Mouse (Mus musculus): Measurements from ENCODE around the gene Camk1d. TPM values are rescaled to one million over a fixed set of nuclear protein-coding genes. Genes with fewer than 3 reads are reported as not detected.

The Camk1d gene
- polyA plus RNA-seq, 1 experiment from 2014 or later: 2.0 TPM

DNA sequence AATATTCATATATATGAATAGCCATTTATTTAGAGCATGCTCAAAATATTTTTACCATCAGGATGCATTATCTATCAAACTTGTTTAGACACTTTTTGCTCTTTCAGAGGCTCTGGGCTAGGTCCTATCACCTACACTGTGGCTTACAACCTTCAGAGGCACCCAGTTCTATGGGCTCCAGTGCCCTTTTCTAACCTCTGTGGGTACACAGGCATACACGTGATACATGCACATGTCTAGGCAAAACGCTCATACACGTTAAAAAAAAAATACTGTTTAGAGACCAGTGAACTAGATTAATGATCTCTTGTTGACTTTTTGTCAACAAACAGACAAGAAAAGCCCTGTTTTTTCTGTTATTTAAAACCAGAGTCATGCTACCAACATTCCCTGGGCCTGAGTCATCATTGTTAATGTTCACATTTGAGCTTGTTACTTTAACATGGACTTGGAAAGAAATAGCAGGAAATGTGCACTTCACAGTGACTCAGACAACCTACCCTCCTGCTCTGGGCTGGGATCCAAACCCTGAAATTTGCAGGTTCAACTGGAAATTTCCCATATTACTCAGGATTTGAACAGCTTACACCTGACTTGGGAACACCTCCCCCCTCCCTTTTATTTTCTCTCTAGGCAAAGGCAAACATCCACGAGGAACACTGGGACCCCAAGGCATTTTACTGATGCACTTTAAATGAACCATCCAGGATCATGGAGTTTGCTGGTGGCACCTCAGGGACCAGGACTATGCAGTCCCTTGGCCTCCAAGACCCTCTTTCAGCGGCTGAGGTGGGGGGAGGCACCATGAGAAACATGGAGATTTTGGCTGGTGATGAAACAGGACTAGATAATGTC is 427.9 kb downstream of the Camk1d start:
- peak; percentile 55 for ATAC-seq
- no peaks in the 10 kb centered on the region for H3K36me3 ChIP-seq (replicated peaks; ENCODE audit: insufficient read depth, low read length)
- H3K4me3 ChIP-seq (ENCODE audit: low read depth, low read length): no peak overlapping the region
- no peak for DNase-seq
- no peak overlapping the region for H3K9ac ChIP-seq (replicated peaks)
- no peak overlapping the region for H3K4me2 ChIP-seq (ENCODE audit: low read depth, low read length)
- no peak for TF ChIP-seq EP300 (IDR thresholded peaks at IDR 0.05; ENCODE audit: low read depth)
- no peak for TF ChIP-seq CTCF (IDR thresholded peaks at IDR 0.05; ENCODE audit: low read depth)
- H3K27ac ChIP-seq (ENCODE audit: low read depth): no peak overlapping the region; the same call in 1 of the 2 replicates
- WGBS (ENCODE audit: insufficient replicate concordance): 60% methylated on average over 5 of the region's 5 CpGs
- H3K4me1 ChIP-seq (ENCODE audit: insufficient read depth): no peaks in the 10 kb centered on the region
- no peaks in the 10 kb centered on the region for H3K9me3 ChIP-seq (ENCODE audit: low read length)
- no peaks in the 10 kb centered on the region for H3K27me3 ChIP-seq (ENCODE audit: insufficient read depth, low read length)

DNA sequence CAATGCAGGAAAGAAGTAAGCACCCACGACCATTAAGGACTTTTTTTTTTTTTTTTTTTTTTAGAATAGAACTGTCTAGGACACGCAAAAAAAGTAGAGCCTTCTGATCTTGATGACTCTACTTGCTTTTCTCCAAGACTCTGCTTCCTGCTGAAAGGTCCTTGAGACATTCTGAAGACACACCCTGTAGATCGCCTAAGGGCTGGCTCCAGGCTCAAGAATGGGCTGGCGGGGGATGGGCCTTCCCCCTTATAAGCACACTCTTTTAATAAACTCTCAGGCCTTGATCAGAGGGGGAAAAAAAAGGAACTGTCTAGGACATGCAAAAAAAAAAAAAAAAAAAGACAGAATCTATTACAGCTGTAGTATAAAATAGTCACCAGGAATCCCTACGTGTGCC is 430.0 kb downstream of the Camk1d start:
- Histone ChIP-seq H3K9me3 (ENCODE audit: low read length) (no peaks in the 10 kb centered on the region), H3K4me1 (ENCODE audit: insufficient read depth) (no peaks in the 10 kb centered on the region), H3K4me2 (ENCODE audit: low read depth, low read length) (no peak overlapping the region), H3K36me3 (replicated peaks; ENCODE audit: insufficient read depth, low read length) (no peaks in the 10 kb centered on the region), H3K4me3 (ENCODE audit: low read depth, low read length) (no peak overlapping the region), H3K9ac (replicated peaks) (no peak overlapping the region), H3K27ac (ENCODE audit: low read depth) (no peak overlapping the region), H3K27me3 (ENCODE audit: insufficient read depth, low read length) (no peaks in the 10 kb centered on the region)
- TF ChIP-seq EP300 (IDR thresholded peaks at IDR 0.05; ENCODE audit: low read depth): no peak
- TF ChIP-seq CTCF (IDR thresholded peaks at IDR 0.05; ENCODE audit: low read depth): no peak
- DNase-seq (no peak), ATAC-seq (no peak)
- 77% methylated on average over 5 of the region's 5 CpGs for WGBS (ENCODE audit: insufficient replicate concordance)

DNA sequence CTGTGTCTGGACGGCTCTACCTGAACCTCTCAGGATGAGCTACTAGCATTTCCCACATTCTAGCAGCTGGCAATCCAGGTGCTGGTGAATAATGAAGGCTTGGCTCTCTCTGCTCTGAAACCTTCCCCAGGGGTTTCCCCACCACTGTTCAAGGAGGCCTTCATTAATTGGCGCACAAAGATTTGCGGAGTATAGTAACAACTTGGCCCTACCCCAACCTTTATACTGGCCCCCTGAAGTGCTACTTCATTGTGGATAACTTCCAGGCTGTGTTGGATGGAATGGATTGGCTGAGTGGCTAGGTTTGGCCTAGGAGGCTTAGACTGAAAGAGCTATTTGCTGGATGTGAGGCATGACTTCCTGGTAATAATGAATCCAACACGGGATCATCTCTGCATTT is 431.7 kb downstream of the Camk1d start:
- no peak overlapping the region for H3K4me2 ChIP-seq (ENCODE audit: low read depth, low read length)
- TF ChIP-seq CTCF (IDR thresholded peaks at IDR 0.05; ENCODE audit: low read depth): no peak
- TF ChIP-seq EP300 (IDR thresholded peaks at IDR 0.05; ENCODE audit: low read depth): no peak
- no peaks in the 10 kb centered on the region for H3K9me3 ChIP-seq (ENCODE audit: low read length)
- H3K27me3 ChIP-seq (ENCODE audit: insufficient read depth, low read length): no peaks in the 10 kb centered on the region
- ATAC-seq (no peak), DNase-seq (no peak)
- H3K36me3 ChIP-seq (replicated peaks; ENCODE audit: insufficient read depth, low read length): no peaks in the 10 kb centered on the region
- no peak overlapping the region for H3K4me3 ChIP-seq (ENCODE audit: low read depth, low read length)
- no peaks in the 10 kb centered on the region for H3K4me1 ChIP-seq (ENCODE audit: insufficient read depth)
- no peak overlapping the region for H3K9ac ChIP-seq (replicated peaks)
- no peak overlapping the region for H3K27ac ChIP-seq (ENCODE audit: low read depth)
- WGBS (ENCODE audit: insufficient replicate concordance): 87% methylated on average over 4 of the region's 4 CpGs

DNA sequence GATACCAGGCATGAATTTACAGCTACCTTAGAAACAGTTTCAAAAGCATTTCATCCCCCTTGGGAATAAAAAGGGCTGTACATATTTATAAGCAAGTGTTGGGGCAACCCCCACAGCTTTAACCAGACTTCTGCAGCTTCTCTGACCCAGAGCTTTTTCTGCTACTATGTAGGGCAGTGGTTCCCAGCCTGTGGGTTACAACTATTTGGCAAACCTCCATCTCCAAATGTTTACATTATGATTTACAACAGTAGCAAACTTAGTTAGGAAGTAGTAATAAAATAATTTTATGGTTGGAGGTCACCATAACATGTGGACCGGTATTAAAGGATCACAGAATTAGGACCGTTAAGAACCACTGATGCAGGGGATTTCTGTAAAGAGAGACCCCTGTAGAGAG is 446.3 kb downstream of the Camk1d start:
- TF ChIP-seq EP300 (IDR thresholded peaks at IDR 0.05; ENCODE audit: low read depth): no peak
- TF ChIP-seq CTCF (IDR thresholded peaks at IDR 0.05; ENCODE audit: low read depth): no peak
- no peak for DNase-seq
- Histone ChIP-seq H3K4me2 (ENCODE audit: low read depth, low read length) (no peak overlapping the region), H3K27ac (ENCODE audit: low read depth) (no peak overlapping the region), H3K4me3 (ENCODE audit: low read depth, low read length) (no peak overlapping the region), H3K9me3 (ENCODE audit: low read length) (no peaks in the 10 kb centered on the region), H3K4me1 (ENCODE audit: insufficient read depth) (no peaks in the 10 kb centered on the region), H3K36me3 (replicated peaks; ENCODE audit: insufficient read depth, low read length) (no peaks in the 10 kb centered on the region), H3K27me3 (ENCODE audit: insufficient read depth, low read length) (no peaks in the 10 kb centered on the region), H3K9ac (replicated peaks) (no peak overlapping the region)
- 82% methylated on average over 2 of the region's 2 CpGs for WGBS (ENCODE audit: insufficient replicate concordance)
- ATAC-seq: no peak

DNA sequence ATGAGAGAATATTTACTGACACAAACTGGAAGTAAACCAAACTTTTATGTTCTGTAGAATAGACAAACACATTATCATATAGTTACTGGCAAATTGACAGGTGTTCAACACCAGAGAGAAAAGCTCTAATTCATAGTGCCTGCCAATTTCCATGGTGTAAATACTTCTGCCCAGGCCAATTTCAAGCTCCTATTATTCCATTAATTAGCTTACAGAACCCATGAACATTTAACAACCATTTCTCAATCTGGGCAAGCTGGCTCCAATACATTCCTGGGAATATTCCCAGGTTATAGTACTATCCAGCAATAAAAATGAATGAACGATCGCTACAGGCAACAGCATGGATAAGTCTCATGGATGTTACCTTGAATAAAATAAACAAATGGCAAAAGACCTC is 452.0 kb downstream of the Camk1d start:
- ATAC-seq (no peak), DNase-seq (no peak)
- no peaks in the 10 kb centered on the region for H3K4me1 ChIP-seq (ENCODE audit: insufficient read depth)
- H3K4me3 ChIP-seq (ENCODE audit: low read depth, low read length): no peak overlapping the region
- H3K27ac ChIP-seq (ENCODE audit: low read depth): no peak overlapping the region
- no peaks in the 10 kb centered on the region for H3K36me3 ChIP-seq (replicated peaks; ENCODE audit: insufficient read depth, low read length)
- WGBS (ENCODE audit: insufficient replicate concordance): 92% methylated on average over 2 of the region's 2 CpGs
- no peak overlapping the region for H3K4me2 ChIP-seq (ENCODE audit: low read depth, low read length)
- no peak overlapping the region for H3K9ac ChIP-seq (replicated peaks)
- no peaks in the 10 kb centered on the region for H3K9me3 ChIP-seq (ENCODE audit: low read length)
- TF ChIP-seq CTCF (IDR thresholded peaks at IDR 0.05; ENCODE audit: low read depth): no peak
- TF ChIP-seq EP300 (IDR thresholded peaks at IDR 0.05; ENCODE audit: low read depth): no peak
- no peaks in the 10 kb centered on the region for H3K27me3 ChIP-seq (ENCODE audit: insufficient read depth, low read length)

DNA sequence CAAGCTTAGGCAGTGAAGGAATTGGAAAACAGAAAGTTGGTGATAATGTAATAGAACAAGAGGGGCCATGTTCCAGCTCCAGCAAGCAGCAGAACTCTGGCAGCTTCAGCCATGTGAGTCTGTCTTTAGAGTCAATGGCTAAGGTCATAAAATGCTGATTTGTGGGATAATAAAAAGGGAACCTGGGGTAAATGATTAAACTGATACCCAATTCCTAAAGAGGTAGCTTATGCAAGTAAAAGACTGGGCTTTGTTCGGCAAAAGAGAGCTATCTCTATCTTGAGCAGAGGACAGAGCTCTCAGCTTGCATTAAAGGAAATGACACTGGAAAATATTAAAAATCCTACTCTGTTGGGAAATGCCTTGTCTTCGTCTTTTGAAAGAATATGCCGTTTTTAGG is 456.1 kb downstream of the Camk1d start:
- ATAC-seq (no peak), DNase-seq (no peak)
- Histone ChIP-seq H3K4me2 (ENCODE audit: low read depth, low read length) (no peak overlapping the region), H3K4me3 (ENCODE audit: low read depth, low read length) (no peak overlapping the region), H3K4me1 (ENCODE audit: insufficient read depth) (no peaks in the 10 kb centered on the region), H3K27ac (ENCODE audit: low read depth) (no peak overlapping the region), H3K9ac (replicated peaks) (no peak overlapping the region), H3K36me3 (replicated peaks; ENCODE audit: insufficient read depth, low read length) (no peaks in the 10 kb centered on the region), H3K27me3 (ENCODE audit: insufficient read depth, low read length) (no peaks in the 10 kb centered on the region), H3K9me3 (ENCODE audit: low read length) (no peaks in the 10 kb centered on the region)
- no peak for TF ChIP-seq EP300 (IDR thresholded peaks at IDR 0.05; ENCODE audit: low read depth)
- TF ChIP-seq CTCF (IDR thresholded peaks at IDR 0.05; ENCODE audit: low read depth): no peak
- 65% methylated on average over 3 of the region's 3 CpGs for WGBS (ENCODE audit: insufficient replicate concordance)
